Mouse (Mus musculus): ENCODE measurements at regions not wholly inside any gene's neighbourhood (a gene's known extent, or its start where the extent isn't known, plus 50 kb on each side); places are given as distances from the start of the nearest gene placed in this dataset.
A peak's percentile ranks its signal among the peaks of the same experiment; 100 is the strongest.

GRCm38 (mm10) chr12:109950632-109951031 is 328.2 kb upstream of the Dio3 start:
- no peak for DNase-seq (ENCODE audit: low spot score)
- no peaks in the 10 kb centered on the region for H3K36me3 ChIP-seq (ENCODE audit: insufficient read depth, low read length)

GRCm38 (mm10) chr12:109951473-109951872 is 327.4 kb upstream of the Dio3 start:
- Histone ChIP-seq H3K36me3 (ENCODE audit: insufficient read depth, low read length) (no peaks in the 10 kb centered on the region), H3K27ac (ENCODE audit: low read depth, low read length) (no peak overlapping the region), H3K27me3 (ENCODE audit: insufficient read depth, low read length) (no peaks in the 10 kb centered on the region; the same call in 1 of the 2 replicates), H3K9me3 (ENCODE audit: low read length) (no peaks in the 10 kb centered on the region), H3K4me1 (ENCODE audit: insufficient read depth, low read length) (no peaks in the 10 kb centered on the region), H3K4me2 (ENCODE audit: low read depth, low read length, poor library complexity, severe bottlenecking) (no peak overlapping the region), H3K4me3 (ENCODE audit: low read depth, low read length) (no peak overlapping the region), H3K9ac (replicated peaks; ENCODE audit: low read length, poor library complexity, severe bottlenecking) (no peak overlapping the region)
- no peak for DNase-seq (ENCODE audit: low spot score)
- ATAC-seq (ENCODE audit: low FRiP score): no peak
- WGBS: 75% methylated on average over 12 of the region's 12 CpGs
- TF ChIP-seq CTCF (IDR thresholded peaks at IDR 0.05): no peak

More at GRCm38 (mm10) chr12:109950632-109951031, 328.2 kb upstream of the Dio3 start:
- Histone ChIP-seq H3K4me2 (ENCODE audit: low read depth, low read length, poor library complexity, severe bottlenecking) (no peak overlapping the region), H3K4me3 (ENCODE audit: low read depth, low read length) (no peak overlapping the region), H3K27ac (ENCODE audit: low read depth, low read length) (no peak overlapping the region), H3K27me3 (ENCODE audit: insufficient read depth, low read length) (no peaks in the 10 kb centered on the region; the same call in 1 of the 2 replicates), H3K9ac (replicated peaks; ENCODE audit: low read length, poor library complexity, severe bottlenecking) (no peak overlapping the region), H3K9me3 (ENCODE audit: low read length) (no peaks in the 10 kb centered on the region), H3K4me1 (ENCODE audit: insufficient read depth, low read length) (no peaks in the 10 kb centered on the region)
- 59% methylated on average over 6 of the region's 6 CpGs for WGBS
- TF ChIP-seq CTCF (IDR thresholded peaks at IDR 0.05): peak; percentile 34
- no peak for ATAC-seq (ENCODE audit: low FRiP score)

- no peak overlapping the region for H3K27ac ChIP-seq (ENCODE audit: low read depth, low read length)
- no peaks in the 10 kb centered on the region for H3K36me3 ChIP-seq (ENCODE audit: insufficient read depth, low read length)
- H3K27me3 ChIP-seq (ENCODE audit: insufficient read depth, low read length): no peaks in the 10 kb centered on the region; the same call in 1 of the 2 replicates
- H3K4me3 ChIP-seq (ENCODE audit: low read depth, low read length): no peak overlapping the region
- DNase-seq (ENCODE audit: low spot score) (no peak), ATAC-seq (ENCODE audit: low FRiP score) (no peak)
- WGBS: 84% methylated on average over 10 of the region's 10 CpGs
- H3K4me2 ChIP-seq (ENCODE audit: low read depth, low read length, poor library complexity, severe bottlenecking): no peak overlapping the region
- no peak for TF ChIP-seq CTCF (IDR thresholded peaks at IDR 0.05)
- no peaks in the 10 kb centered on the region for H3K4me1 ChIP-seq (ENCODE audit: insufficient read depth, low read length)
- no peak overlapping the region for H3K9ac ChIP-seq (replicated peaks; ENCODE audit: low read length, poor library complexity, severe bottlenecking)
- no peaks in the 10 kb centered on the region for H3K9me3 ChIP-seq (ENCODE audit: low read length)
These were observed 326.9 kb upstream of the Dio3 start for GRCm38 (mm10) chr12:109951884-109952456.

- H3K9me3 ChIP-seq (ENCODE audit: low read length): no peaks in the 10 kb centered on the region
- no peaks in the 10 kb centered on the region for H3K4me1 ChIP-seq (ENCODE audit: insufficient read depth, low read length)
- TF ChIP-seq CTCF (IDR thresholded peaks at IDR 0.05): peak; percentile 39
These were observed 325.9 kb upstream of the Dio3 start for GRCm38 (mm10) chr12:109952933-109953332.

GRCm38 (mm10) chr12:109957305-109957704 is 321.6 kb upstream of the Dio3 start:
- 65% methylated on average over 3 of the region's 3 CpGs for WGBS
- no peaks in the 10 kb centered on the region for H3K9me3 ChIP-seq (ENCODE audit: low read length)
- DNase-seq (ENCODE audit: low spot score) (no peak), ATAC-seq (ENCODE audit: low FRiP score) (no peak)
- no peak overlapping the region for H3K4me2 ChIP-seq (ENCODE audit: low read depth, low read length, poor library complexity, severe bottlenecking)
- no peaks in the 10 kb centered on the region for H3K27me3 ChIP-seq (ENCODE audit: insufficient read depth, low read length)
- H3K36me3 ChIP-seq (ENCODE audit: insufficient read depth, low read length): no peaks in the 10 kb centered on the region
- H3K4me3 ChIP-seq (ENCODE audit: low read depth, low read length): no peak overlapping the region
- H3K9ac ChIP-seq (replicated peaks; ENCODE audit: low read length, poor library complexity, severe bottlenecking): no peak overlapping the region
- no peaks in the 10 kb centered on the region for H3K4me1 ChIP-seq (ENCODE audit: insufficient read depth, low read length)
- no peak overlapping the region for H3K27ac ChIP-seq (ENCODE audit: low read depth, low read length)
- no peak for TF ChIP-seq CTCF (IDR thresholded peaks at IDR 0.05)

More at GRCm38 (mm10) chr12:109952933-109953332, 325.9 kb upstream of the Dio3 start:
- Histone ChIP-seq H3K4me2 (ENCODE audit: low read depth, low read length, poor library complexity, severe bottlenecking) (no peak overlapping the region), H3K36me3 (ENCODE audit: insufficient read depth, low read length) (no peaks in the 10 kb centered on the region), H3K27me3 (ENCODE audit: insufficient read depth, low read length) (no peaks in the 10 kb centered on the region; the same call in 1 of the 2 replicates), H3K9ac (replicated peaks; ENCODE audit: low read length, poor library complexity, severe bottlenecking) (no peak overlapping the region), H3K4me3 (ENCODE audit: low read depth, low read length) (no peak overlapping the region), H3K27ac (ENCODE audit: low read depth, low read length) (no peak overlapping the region)
- DNase-seq (ENCODE audit: low spot score): no peak
- 62% methylated on average over 3 of the region's 3 CpGs for WGBS
- ATAC-seq (ENCODE audit: low FRiP score): no peak

- no peaks in the 10 kb centered on the region for H3K4me1 ChIP-seq (ENCODE audit: insufficient read depth, low read length)
- TF ChIP-seq CTCF (IDR thresholded peaks at IDR 0.05): peak; percentile 72
- no peak overlapping the region for H3K27ac ChIP-seq (ENCODE audit: low read depth, low read length)
- H3K4me3 ChIP-seq (ENCODE audit: low read depth, low read length): no peak overlapping the region
- DNase-seq (ENCODE audit: low spot score) (peak; percentile 71), ATAC-seq (ENCODE audit: low FRiP score) (0 out of 2 replicates have a peak, but pooled peaks have one; percentile 56)
- H3K4me2 ChIP-seq (ENCODE audit: low read depth, low read length, poor library complexity, severe bottlenecking): no peak overlapping the region
- no peaks in the 10 kb centered on the region for H3K36me3 ChIP-seq (ENCODE audit: insufficient read depth, low read length)
- WGBS: 52% methylated on average over 18 of the region's 18 CpGs
- H3K9me3 ChIP-seq (ENCODE audit: low read length): no peaks in the 10 kb centered on the region
- H3K9ac ChIP-seq (replicated peaks; ENCODE audit: low read length, poor library complexity, severe bottlenecking): no peak overlapping the region
- no peaks in the 10 kb centered on the region for H3K27me3 ChIP-seq (ENCODE audit: insufficient read depth, low read length)
These were observed 320.3 kb upstream of the Dio3 start for GRCm38 (mm10) chr12:109958357-109959085.

Data from midbrain, postnatal 0 days (tissue).